Mouse (Mus musculus) adrenal gland, adult 8-10 months (tissue): ENCODE data around the gene Cela3b. TPM values are rescaled to one million over a fixed set of nuclear protein-coding genes. Genes with fewer than 3 reads are reported as not detected.

Experiments
- DNase-seq: peaks from one replicate; pipeline ENCODE4 v3.0.0; 2022
- total RNA-seq, 4 experiments: library from RNA; stranded (reverse); gene quantifications; 2 replicates each; pipeline ENCODE4 v1.2.4; 2022

The Cela3b gene
- total RNA-seq, result under 1 TPM in 1 of 4 experiments, not detected in 3; 0.42 TPM

- DNase-seq, result no peak
Observed at GRCm38 (mm10) chr4:137430502-137430901, at the start of gene Cela3b. Gene Cela3b, minus strand, starts transcription at chr4:137430540.

GRCm38 (mm10) chr4:137479757-137480156 lies 49.4 kb upstream of the Cela3b start:
- no peak for DNase-seq

- DNase-seq, result no peak
Observed at GRCm38 (mm10) chr4:137478306-137478705, 48.0 kb upstream of the Cela3b start.

GRCm38 (mm10) chr4:137477611-137478010 lies 47.3 kb upstream of the Cela3b start:
- DNase-seq, result no peak

GRCm38 (mm10) chr4:137476761-137477237 lies 46.5 kb upstream of the Cela3b start:
- peak; percentile 47 for DNase-seq

- DNase-seq, result peak; percentile 29
Observed at GRCm38 (mm10) chr4:137476065-137476760, 45.9 kb upstream of the Cela3b start.

- no peak for DNase-seq
Observed at GRCm38 (mm10) chr4:137475271-137476050, 45.1 kb upstream of the Cela3b start.

GRCm38 (mm10) chr4:137474694-137475093 lies 44.4 kb upstream of the Cela3b start:
- DNase-seq, result no peak

- DNase-seq, result peak; percentile 80
Observed at GRCm38 (mm10) chr4:137473701-137474388, 43.5 kb upstream of the Cela3b start.

GRCm38 (mm10) chr4:137473240-137473639 lies 42.9 kb upstream of the Cela3b start:
- DNase-seq, result no peak

- no peak for DNase-seq
Observed at GRCm38 (mm10) chr4:137471326-137471725, 41.0 kb upstream of the Cela3b start.

- DNase-seq, result no peak
Observed at GRCm38 (mm10) chr4:137470701-137471317, 40.5 kb upstream of the Cela3b start.

- peak; percentile 43 for DNase-seq
Observed at GRCm38 (mm10) chr4:137469845-137470692, 39.7 kb upstream of the Cela3b start.

- no peak for DNase-seq
Observed at GRCm38 (mm10) chr4:137469081-137469844, 38.9 kb upstream of the Cela3b start.

- DNase-seq, result peak; percentile 96
Observed at GRCm38 (mm10) chr4:137468260-137469080, 38.1 kb upstream of the Cela3b start, which contains the start of gene Hspg2. Gene Hspg2, plus strand, starts transcription at chr4:137468769.

GRCm38 (mm10) chr4:137467525-137467924 lies 37.2 kb upstream of the Cela3b start:
- DNase-seq, result no peak

GRCm38 (mm10) chr4:137466991-137467390 lies 36.7 kb upstream of the Cela3b start:
- DNase-seq, result no peak

GRCm38 (mm10) chr4:137465125-137465787 lies 34.9 kb upstream of the Cela3b start:
- no peak for DNase-seq
